Mouse (Mus musculus): ENCODE data around the gene Napepld. TPM values are rescaled to one million over a fixed set of nuclear protein-coding genes. Genes with fewer than 3 reads are reported as not detected.

Gene Napepld
- 2.5 TPM for total RNA-seq (2023)

DNA sequence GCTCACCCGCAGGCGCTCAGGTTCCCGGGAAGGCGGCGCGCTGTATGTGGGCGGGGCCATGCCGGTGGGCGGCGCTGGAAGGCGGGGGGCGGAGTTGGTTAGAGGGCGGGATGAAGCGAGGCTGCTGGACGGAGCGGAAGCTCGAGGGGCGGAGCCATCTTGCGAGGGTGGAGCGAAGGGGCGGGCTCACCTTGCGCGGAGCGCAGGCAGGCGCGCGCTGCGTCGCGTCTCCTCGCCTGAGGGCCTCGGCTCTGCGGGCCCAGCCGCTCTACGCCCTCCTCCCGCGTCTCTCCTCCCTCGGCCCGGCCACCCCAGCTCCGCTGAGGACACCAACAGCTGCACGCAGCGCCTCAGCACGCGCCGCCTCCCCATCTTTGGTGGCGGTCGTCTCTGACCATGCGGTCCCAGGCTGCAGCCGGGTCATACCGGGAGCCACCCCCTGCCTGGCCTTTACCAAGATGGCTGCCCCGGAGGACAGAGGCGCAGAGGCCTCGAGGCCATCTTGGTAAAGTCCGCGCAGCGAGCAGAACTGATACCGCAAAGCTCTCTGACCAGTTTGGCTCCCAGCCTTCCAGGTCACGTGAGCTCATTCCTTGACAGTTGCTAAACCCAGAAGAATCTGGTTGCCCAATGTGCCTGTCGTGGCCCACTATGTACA, at the start of gene Napepld:
Gene Napepld, minus strand, starts transcription at position 46 of the 658 bp plus-strand sequence.

GRCm38 (mm10) chr5:21736956-21737585, 35.9 kb upstream of the Napepld start, which contains the start of gene Pmpcb:
Gene Pmpcb, plus strand, starts transcription at chr5:21737141.

DNA sequence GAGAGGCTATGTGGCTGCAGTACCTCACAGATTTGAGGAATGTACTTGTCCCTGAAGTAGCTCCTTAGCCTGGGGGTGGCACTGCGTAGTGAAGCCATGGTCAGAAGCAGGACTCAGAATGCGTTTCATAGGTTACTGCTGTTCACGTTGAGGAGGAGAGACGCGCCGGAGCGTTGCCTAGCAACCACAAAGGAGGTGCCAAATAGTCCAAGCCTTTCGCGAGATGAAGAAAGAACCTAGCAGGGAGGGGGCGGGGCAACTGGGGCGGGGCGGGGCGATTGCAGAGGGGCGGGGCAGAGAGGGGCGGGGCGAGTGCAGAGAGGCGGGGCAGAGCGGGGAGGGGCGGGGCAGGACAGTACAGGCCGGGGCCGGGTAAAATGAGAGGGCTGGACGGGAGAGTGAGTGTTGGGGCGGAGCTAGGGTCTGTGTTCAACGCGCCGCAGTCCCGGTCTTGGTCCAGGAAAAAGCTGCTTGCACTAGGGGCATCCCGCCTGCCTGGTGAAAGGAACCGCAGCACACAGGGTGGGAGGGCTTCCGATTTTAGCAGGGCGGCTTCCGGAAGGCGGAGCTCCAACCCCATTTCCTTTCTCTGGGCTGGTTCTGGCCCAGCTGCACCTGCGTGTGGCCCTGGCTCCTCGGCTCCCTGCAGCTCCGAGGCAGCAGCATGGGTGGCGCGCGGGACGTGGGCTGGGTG, 55.6 kb downstream of the Napepld start, which contains the start of the genes Fbxl13 and Armc10:
Gene Fbxl13, minus strand, starts transcription at position 196 of the 694 bp plus-strand sequence.
Gene Armc10, plus strand, starts transcription at position 375 of the 694 bp plus-strand sequence.

Other genes starting within 250 kb of the Napepld start
- not detected for gene Lrrc17, start 157.8 kb downstream of the Napepld start, total RNA-seq (2023)
- not detected for gene Fbxl13, start 55.8 kb downstream of the Napepld start, total RNA-seq (2023)
- 34.0 TPM for gene Armc10, start 55.6 kb downstream of the Napepld start, total RNA-seq (2023)
- 80.3 TPM for gene Pmpcb, start 35.7 kb upstream of the Napepld start, total RNA-seq (2023)
- gene Dnajc2, start 83.9 kb upstream of the Napepld start, total RNA-seq (2023) = 56.7 TPM
- 66.0 TPM for gene Psmc2, start 83.9 kb upstream of the Napepld start, total RNA-seq (2023)
- not detected for gene Slc26a5, start 164.2 kb upstream of the Napepld start, total RNA-seq (2023)

Data from CD4-positive naive resting alpha-beta T cell, adult 57 days (primary cell).